Mouse (Mus musculus) midbrain, embryonic 16.5 days (tissue): ENCODE data around the gene Fam83g. TPM values are rescaled to one million over a fixed set of nuclear protein-coding genes. Genes with fewer than 3 reads are reported as not detected.

ENCODE experiments used
- ATAC-seq: fragments of 200-750 bp; cut with Nextera tagmentation; 2 replicates; pipeline ENCODE4 v1.8.0; 2017; ENCODE audit warnings: moderate TSS enrichment
- H3K27ac ChIP-seq: fragments of 300-500 bp; sonication (generic); 2 replicates; pipeline ENCODE4 v1.5.1; 2014; ENCODE audit warnings: mild to moderate bottlenecking, low read length, mixed read lengths
- H3K27me3 ChIP-seq: fragments of 300-500 bp; sonication (generic); 2 replicates; pipeline ENCODE4 v1.6.1; 2014; ENCODE audit warnings: low read depth, low read length, mixed read lengths; ENCODE audit not compliant: control insufficient read depth, insufficient read depth
- H3K36me3 ChIP-seq: fragments of 300-500 bp; sonication (generic); 2 replicates; pipeline ENCODE4 v1.6.1; 2014; ENCODE audit warnings: mild to moderate bottlenecking, low read length, moderate library complexity, mixed read lengths; ENCODE audit not compliant: control insufficient read depth, insufficient read depth
- H3K4me1 ChIP-seq: fragments of 300-500 bp; sonication (generic); 2 replicates; pipeline ENCODE4 v1.6.1; 2014; ENCODE audit warnings: mild to moderate bottlenecking, low read length, mixed read lengths; ENCODE audit not compliant: control insufficient read depth, insufficient read depth
- H3K4me2 ChIP-seq: fragments of 300-500 bp; sonication (generic); 2 replicates; pipeline ENCODE4 v1.6.1; 2014; ENCODE audit warnings: mild to moderate bottlenecking, low read length, mixed read lengths
- H3K4me3 ChIP-seq: fragments of 300-500 bp; sonication (generic); 2 replicates; pipeline ENCODE4 v1.5.1; 2014; ENCODE audit warnings: low read depth, mild to moderate bottlenecking, low read length, moderate library complexity, mixed read lengths
- H3K9ac ChIP-seq: fragments of 300-500 bp; sonication (generic); 2 replicates; pipeline ENCODE4 v1.6.1; 2014; ENCODE audit warnings: low read depth, low read length, mixed read lengths
- H3K9me3 ChIP-seq: fragments of 300-500 bp; sonication (generic); replicated peaks from 2 replicates; pipeline ENCODE4 v1.6.1; 2014; ENCODE audit warnings: mild to moderate bottlenecking, low read length, mixed read lengths; ENCODE audit not compliant: control insufficient read depth, poor library complexity, severe bottlenecking
- WGBS: fragments of 180-500 bp; shearing (Covaris S2); extraction: QIAGEN DNeasy Blood & Tissue Kit; methylation state at CpG from one replicate; pipeline ENCODE4 v1.1.7; 2014; 5-methylcytosine and 5-hydroxymethylcytosine counted together
- polyA plus RNA-seq: library from polyadenylated mRNA; unstranded; fragments of >200 nt; fragmentation: Nextera tagmentation; extraction: Ambion mirVana; gene quantifications from 2 replicates; pipeline ENCODE4 v1.2.1, GENCODE M21; 2015

Gene Fam83g
- polyA plus RNA-seq, 1 experiment from 2014 or later = 0.26 TPM

DNA sequence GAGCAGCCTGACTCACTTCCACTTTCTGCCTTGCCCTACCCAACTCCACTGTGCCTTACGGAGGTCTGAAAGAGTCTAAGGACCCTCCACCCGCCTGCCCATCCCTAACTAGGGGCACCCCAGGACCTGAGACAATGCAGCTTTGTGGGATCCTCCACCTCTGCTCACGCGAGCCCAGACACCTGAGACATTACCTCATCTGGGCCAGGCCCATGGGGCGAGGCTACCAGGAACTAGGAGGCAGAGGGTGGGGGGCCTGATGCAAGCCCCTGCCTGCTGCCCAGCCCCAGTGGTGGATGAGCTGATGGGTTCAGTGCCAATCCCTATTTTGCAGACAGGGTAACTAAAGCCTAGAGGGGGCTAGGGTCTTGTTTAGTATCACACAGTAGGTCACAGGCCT, 15.6 kb downstream of the Fam83g start:
- 93% methylated on average over 5 of the region's 5 CpGs for WGBS

DNA sequence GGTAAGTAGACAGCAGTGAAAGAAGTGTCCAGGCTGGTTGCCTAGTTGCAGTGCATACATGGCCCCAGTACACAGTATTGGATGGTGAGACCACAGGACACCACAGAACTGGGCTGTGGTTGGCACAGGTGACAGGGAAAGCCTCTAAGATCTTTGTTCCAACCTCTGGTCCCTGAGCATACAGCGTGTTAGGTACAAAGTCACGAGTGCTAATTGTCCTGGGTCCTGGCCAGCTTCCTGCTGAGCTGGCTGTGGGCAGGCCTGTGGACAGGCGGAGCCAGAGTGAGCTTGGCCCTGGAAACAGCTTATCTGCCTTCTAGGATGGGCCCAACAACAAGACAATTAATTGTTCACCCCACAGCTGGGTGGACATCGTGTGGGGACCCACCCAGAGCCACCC, 16.0 kb downstream of the Fam83g start:
- H3K4me2 ChIP-seq = no peak overlapping the region

More for the DNA sequence above, 15.6 kb downstream of the Fam83g start:
- Histone ChIP-seq H3K4me3 (no peak overlapping the region), H3K4me2 (no peak overlapping the region), H3K4me1 (0 out of 2 replicates have a peak, but pooled peaks cover 3% of the 10 kb centered on the region), H3K9me3 (no peaks in the 10 kb centered on the region), H3K27me3 (no peaks in the 10 kb centered on the region), H3K27ac (no peak overlapping the region), H3K9ac (no peak overlapping the region), H3K36me3 (no peaks in the 10 kb centered on the region)
- ATAC-seq = no peak

DNA sequence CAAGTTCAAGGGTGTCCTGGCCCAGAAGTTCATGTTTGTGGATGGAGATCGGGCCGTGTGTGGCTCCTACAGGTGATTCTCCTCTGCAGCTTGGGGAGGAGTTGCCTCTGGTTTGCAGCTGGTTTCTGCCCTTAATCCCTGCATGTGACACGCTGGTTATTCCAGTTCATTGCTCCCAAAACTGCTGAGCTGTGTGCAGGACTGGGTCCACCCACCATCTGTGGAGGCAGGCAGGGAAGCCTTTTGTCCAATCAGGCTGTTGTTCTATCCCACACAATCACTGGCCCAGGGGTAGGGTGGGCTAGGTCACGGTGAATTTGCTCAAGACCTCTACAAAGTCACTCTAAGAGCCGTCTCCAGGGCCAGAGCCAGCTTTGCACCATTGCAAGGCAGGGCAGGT, 17.8 kb downstream of the Fam83g start:
- Histone ChIP-seq H3K27ac (no peak overlapping the region), H3K36me3 (no peaks in the 10 kb centered on the region), H3K9ac (no peak overlapping the region), H3K4me2 (no peak overlapping the region), H3K27me3 (no peaks in the 10 kb centered on the region), H3K4me3 (no peak overlapping the region), H3K4me1 (0 out of 2 replicates have a peak, but pooled peaks cover 3% of the 10 kb centered on the region), H3K9me3 (no peaks in the 10 kb centered on the region)
- no peak for ATAC-seq
- WGBS = 40% methylated on average over 5 of the region's 5 CpGs

More for the DNA sequence above, 16.0 kb downstream of the Fam83g start:
- H3K27ac ChIP-seq = no peak overlapping the region
- 0 out of 2 replicates have a peak, but pooled peaks cover 3% of the 10 kb centered on the region for H3K4me1 ChIP-seq
- no peak overlapping the region for H3K9ac ChIP-seq
- no peaks in the 10 kb centered on the region for H3K27me3 ChIP-seq
- ATAC-seq = no peak
- H3K9me3 ChIP-seq = no peaks in the 10 kb centered on the region
- H3K36me3 ChIP-seq = no peaks in the 10 kb centered on the region
- H3K4me3 ChIP-seq = no peak overlapping the region
- 36% methylated on average over 4 of the region's 4 CpGs for WGBS

DNA sequence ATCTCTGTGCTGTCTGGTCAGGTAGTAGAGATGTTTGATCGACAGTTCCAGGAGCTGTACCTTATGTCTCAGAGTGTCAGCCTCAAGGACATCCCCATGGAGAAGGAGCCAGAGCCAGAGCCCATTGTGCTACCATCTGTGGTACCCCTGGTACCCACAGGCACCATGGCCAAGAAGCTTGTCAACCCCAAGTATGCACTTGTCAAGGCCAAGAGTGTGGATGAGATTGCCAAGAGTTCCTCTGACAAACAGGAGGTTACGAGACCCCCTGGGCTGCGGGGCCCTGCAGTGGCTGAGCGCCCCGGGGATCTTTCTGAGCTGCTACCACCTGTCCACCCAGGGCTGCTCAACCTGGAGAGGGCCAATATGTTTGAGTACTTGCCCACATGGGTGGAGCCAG, 18.6 kb downstream of the Fam83g start:
- Histone ChIP-seq H3K27ac (no peak overlapping the region), H3K36me3 (no peaks in the 10 kb centered on the region), H3K27me3 (no peaks in the 10 kb centered on the region), H3K4me2 (no peak overlapping the region), H3K4me3 (no peak overlapping the region), H3K9ac (no peak overlapping the region), H3K4me1 (0 out of 2 replicates have a peak, but pooled peaks cover 3% of the 10 kb centered on the region), H3K9me3 (no peaks in the 10 kb centered on the region)
- WGBS = 95% methylated on average over 5 of the region's 5 CpGs
- ATAC-seq = no peak

DNA sequence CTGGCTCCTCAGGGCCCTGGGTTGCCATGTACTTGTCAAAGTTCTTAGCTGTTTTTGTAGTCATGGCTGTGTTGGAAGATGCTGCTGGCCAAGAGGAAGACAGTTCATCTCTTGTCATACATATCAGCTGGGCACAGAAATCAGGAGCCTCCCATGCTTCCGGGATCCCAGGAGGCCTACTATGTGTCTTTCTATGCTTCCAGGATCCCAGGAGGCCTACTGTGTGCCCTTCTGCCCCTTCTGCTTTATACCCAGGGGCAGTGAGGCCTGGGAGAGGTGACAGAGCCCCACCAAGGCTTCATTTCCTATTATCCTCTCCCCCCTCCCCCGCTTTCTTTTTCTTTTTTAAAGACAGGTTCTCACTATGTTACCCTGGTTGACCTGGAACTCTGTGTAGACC, 21.7 kb downstream of the Fam83g start:
- Histone ChIP-seq H3K36me3 (no peaks in the 10 kb centered on the region), H3K27me3 (no peaks in the 10 kb centered on the region), H3K4me2 (no peak overlapping the region), H3K27ac (no peak overlapping the region), H3K9ac (no peak overlapping the region), H3K4me1 (no peaks in the 10 kb centered on the region), H3K9me3 (no peaks in the 10 kb centered on the region), H3K4me3 (no peak overlapping the region)
- 86% methylated on average over 2 of the region's 2 CpGs for WGBS
- ATAC-seq = no peak

DNA sequence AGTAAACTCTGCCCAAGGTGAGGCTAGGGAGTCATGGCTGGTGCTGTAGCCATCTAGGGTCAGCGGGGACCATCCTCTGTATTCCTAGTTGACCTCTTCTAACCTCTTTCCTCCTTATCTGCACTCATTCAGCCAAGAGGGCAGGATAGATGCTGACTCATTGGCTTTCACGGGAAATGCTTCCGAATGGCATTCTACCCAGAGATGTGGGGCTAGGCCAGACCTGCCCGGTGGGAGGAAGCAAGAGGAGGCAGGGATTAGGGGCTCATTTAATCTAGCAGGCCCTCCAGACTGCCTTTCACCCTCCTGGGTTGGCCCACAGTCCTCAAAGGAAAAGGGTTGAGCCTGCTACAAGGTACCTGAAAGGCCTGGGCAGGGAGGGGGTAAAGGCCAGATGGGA, 22.3 kb downstream of the Fam83g start:
- Histone ChIP-seq H3K27ac (no peak overlapping the region), H3K4me2 (no peak overlapping the region), H3K4me1 (no peaks in the 10 kb centered on the region), H3K27me3 (no peaks in the 10 kb centered on the region), H3K36me3 (no peaks in the 10 kb centered on the region), H3K9me3 (no peaks in the 10 kb centered on the region), H3K9ac (no peak overlapping the region), H3K4me3 (no peak overlapping the region)
- 56% methylated on average over 4 of the region's 4 CpGs for WGBS
- no peak for ATAC-seq

DNA sequence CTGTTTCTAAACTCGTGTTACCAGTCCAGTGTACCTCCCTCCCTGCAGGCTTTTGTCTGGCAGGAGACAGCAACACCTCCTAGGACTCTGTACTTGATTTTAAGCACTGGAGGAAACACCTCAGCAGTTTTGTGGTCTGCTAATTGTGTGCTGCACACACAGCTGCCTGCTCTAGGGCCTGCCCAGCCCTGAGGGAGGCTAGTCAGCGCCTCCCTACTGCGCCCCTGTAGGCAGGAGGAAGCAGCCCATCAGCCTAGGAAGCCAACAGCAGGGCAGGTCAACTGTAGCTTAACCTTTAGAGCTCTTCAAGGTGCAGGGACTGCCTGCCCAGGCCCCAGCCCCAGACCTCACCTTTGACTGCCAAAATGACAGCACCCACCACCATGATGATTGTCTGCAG, 25.0 kb downstream of the Fam83g start:
- Histone ChIP-seq H3K36me3 (no peaks in the 10 kb centered on the region), H3K27ac (no peak overlapping the region), H3K4me1 (no peaks in the 10 kb centered on the region), H3K27me3 (no peaks in the 10 kb centered on the region), H3K9ac (no peak overlapping the region), H3K4me2 (no peak overlapping the region), H3K4me3 (no peak overlapping the region), H3K9me3 (no peaks in the 10 kb centered on the region)
- no peak for ATAC-seq
- 67% methylated on average over 3 of the region's 3 CpGs for WGBS

DNA sequence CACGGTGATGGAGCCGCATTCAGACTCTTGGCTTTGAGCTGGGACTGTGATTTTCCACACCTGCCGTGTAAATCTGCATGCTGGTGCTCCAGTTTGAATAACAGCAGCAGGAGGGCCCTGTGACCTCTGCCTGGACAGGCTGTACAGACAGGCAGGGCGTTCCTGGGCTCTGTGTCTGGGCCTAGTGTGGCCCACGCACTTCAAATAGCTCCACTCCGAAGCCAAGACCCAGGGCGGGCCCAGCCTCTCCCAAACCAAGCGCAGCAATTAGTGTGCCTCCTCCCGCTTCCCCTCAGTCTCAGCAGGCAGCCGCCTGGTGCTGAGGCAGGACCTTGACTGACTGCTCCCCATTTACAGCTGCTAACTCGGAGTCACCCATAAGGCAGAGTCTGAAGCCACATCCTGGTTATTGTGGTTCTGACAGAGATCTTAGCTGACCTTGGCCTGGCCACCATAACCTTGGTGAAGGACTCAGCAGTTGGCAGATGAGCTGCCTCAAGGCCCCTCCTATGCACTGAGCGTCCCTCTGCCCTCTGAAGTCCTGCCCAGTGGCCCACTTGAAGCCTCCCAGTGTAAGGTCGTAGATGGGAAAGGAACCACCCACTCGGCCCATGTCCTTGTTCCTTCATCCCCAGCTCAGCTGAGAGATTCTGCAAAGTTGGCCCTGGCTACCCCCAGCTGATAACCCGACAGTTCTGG, 29.4 kb downstream of the Fam83g start:
- 62% methylated on average over 15 of the region's 15 CpGs for WGBS
- H3K4me1 ChIP-seq = no peaks in the 10 kb centered on the region
- ATAC-seq = no peak
- no peak overlapping the region for H3K27ac ChIP-seq
- H3K4me2 ChIP-seq = no peak overlapping the region
- no peak overlapping the region for H3K4me3 ChIP-seq
- H3K9ac ChIP-seq = 0 out of 2 replicates have a peak overlapping the region, but pooled peaks have one; percentile 22
- H3K27me3 ChIP-seq = no peaks in the 10 kb centered on the region
- H3K36me3 ChIP-seq = no peaks in the 10 kb centered on the region
- no peaks in the 10 kb centered on the region for H3K9me3 ChIP-seq

DNA sequence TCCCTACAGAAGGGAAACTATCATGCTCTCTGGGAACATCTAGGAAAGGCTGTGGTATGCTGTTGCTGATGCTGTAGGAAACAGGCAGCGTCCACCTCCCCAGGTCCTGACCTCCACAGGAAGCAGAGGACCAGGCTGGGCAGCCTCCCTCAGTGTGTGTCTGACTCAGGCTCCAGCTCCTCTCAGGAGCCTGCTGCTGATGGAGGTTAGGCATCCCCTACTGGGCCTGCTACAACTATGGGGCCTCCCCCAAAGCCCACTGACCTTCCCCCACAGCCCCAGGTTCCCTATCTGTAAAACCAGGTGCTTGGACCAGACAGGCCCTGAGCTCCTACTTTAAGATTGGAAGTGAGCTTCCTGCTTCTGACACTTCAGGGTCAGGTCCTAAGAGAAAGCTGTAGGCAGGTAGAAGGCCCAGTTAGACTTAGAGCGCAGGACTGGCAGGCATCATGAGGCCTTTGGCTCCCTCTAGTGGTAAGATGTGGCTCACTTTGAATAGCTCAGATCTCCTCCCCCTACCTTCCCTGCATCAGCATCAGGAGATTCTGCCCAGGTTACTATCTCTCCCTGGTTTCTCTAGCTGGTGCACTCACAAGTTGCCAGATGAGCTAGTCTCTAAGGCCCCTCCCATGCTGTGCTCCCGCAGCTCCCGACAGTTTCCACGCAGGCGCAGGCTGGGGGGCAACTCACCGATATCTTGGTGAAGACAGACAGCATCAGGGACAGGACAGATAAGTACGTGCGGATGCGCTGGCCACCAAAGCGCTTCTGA, 30.6 kb downstream of the Fam83g start:
- 47% methylated on average over 11 of the region's 11 CpGs for WGBS
- peak; percentile 84 for ATAC-seq
- H3K9me3 ChIP-seq = no peaks in the 10 kb centered on the region
- H3K27me3 ChIP-seq = no peaks in the 10 kb centered on the region
- no peaks in the 10 kb centered on the region for H3K36me3 ChIP-seq
- H3K27ac ChIP-seq = no peak overlapping the region
- H3K4me3 ChIP-seq = no peak overlapping the region
- H3K4me1 ChIP-seq = no peaks in the 10 kb centered on the region
- H3K4me2 ChIP-seq = 0 out of 2 replicates have a peak overlapping the region, but pooled peaks have one; percentile 8
- H3K9ac ChIP-seq = no peak overlapping the region
